Comparison of ENCODE assay signal across 9 mouse cellular contexts in genomic region chr8:94983146-94983545, GRCm38 (mm10). TPM values are rescaled to one million over a fixed set of nuclear protein-coding genes. Genes with fewer than 3 reads are reported as not detected.
DNase-seq lines count a peak whose midpoint lies in the region; ATAC-seq lines count a peak whose summit lies in the region.
"Had no signal": no experiment of that assay in that cellular context is flagged by ENCODE, and none has a peak within 500 bp of the region (broad histone marks: within the 10 kb centered on the region; RNA-seq: fewer than 3 reads in every experiment).

No protein-coding gene starts in this region.

- DNase-seq in kidney, postnatal 14 days = no peak
- DNase-seq in adipocyte (ENCODE audit: low spot score) = peak; percentile 55
- no peak for DNase-seq in midbrain, embryonic 14.5 days
- no peak for DNase-seq in urinary bladder, postnatal 10 days (ENCODE audit: low spot score)
- DNase-seq in urinary bladder, postnatal 4 days (ENCODE audit: low spot score in 2 of 2) = no peak
- DNase-seq: layer of hippocampus, postnatal 36 days had no signal

- no peak overlapping the region for H3K9ac ChIP-seq in kidney, embryonic 15.5 days
- H3K9ac ChIP-seq in hindbrain, embryonic 16.5 days (ENCODE audit: low read depth, low read length) = no peak overlapping the region
- no peak overlapping the region for H3K9ac ChIP-seq in midbrain, embryonic 14.5 days (replicated peaks; ENCODE audit: low read length)
- H3K9ac ChIP-seq: embryonic facial prominence, embryonic 13.5 days had no signal

- no peak overlapping the region for H3K4me3 ChIP-seq in kidney, embryonic 15.5 days (replicated peaks)
- no peak overlapping the region for H3K4me3 ChIP-seq in hindbrain, embryonic 16.5 days (ENCODE audit: low read length)
- H3K4me3 ChIP-seq in midbrain, embryonic 14.5 days (replicated peaks; ENCODE audit: low read depth, low read length) = no peak overlapping the region
- H3K4me3 ChIP-seq: embryonic facial prominence, embryonic 13.5 days had no signal

- 0 out of 2 replicates have a peak, but pooled peaks have one; percentile 15 for ATAC-seq in kidney, embryonic 15.5 days (replicated peaks; ENCODE audit: low FRiP score)
- no peak for ATAC-seq in hindbrain, embryonic 16.5 days
- no peak for ATAC-seq in midbrain, embryonic 14.5 days (ENCODE audit: low FRiP score, low TSS enrichment)

- no peaks in the 10 kb centered on the region for H3K36me3 ChIP-seq in kidney, embryonic 15.5 days
- no peaks in the 10 kb centered on the region for H3K36me3 ChIP-seq in hindbrain, embryonic 16.5 days (ENCODE audit: control insufficient read depth, insufficient read depth, low read length)
- no peaks in the 10 kb centered on the region for H3K36me3 ChIP-seq in midbrain, embryonic 14.5 days (ENCODE audit: control insufficient read depth, insufficient read depth, low read length)
- H3K36me3 ChIP-seq: embryonic facial prominence, embryonic 13.5 days had no signal

- peaks cover 77% of the 10 kb centered on the region for H3K4me1 ChIP-seq in kidney, embryonic 15.5 days
- peaks cover 41% of the 10 kb centered on the region for H3K4me1 ChIP-seq in hindbrain, embryonic 16.5 days (ENCODE audit: control insufficient read depth, insufficient read depth, low read depth, low read length)
- H3K4me1 ChIP-seq in midbrain, embryonic 14.5 days (ENCODE audit: control insufficient read depth, insufficient read depth, low read length) = peaks cover 56% of the 10 kb centered on the region

- no peaks in the 10 kb centered on the region for H3K9me3 ChIP-seq in kidney, embryonic 15.5 days (replicated peaks)
- H3K9me3 ChIP-seq in hindbrain, embryonic 16.5 days (ENCODE audit: control insufficient read depth, low read length) = no peaks in the 10 kb centered on the region
- H3K9me3 ChIP-seq in midbrain, embryonic 14.5 days (ENCODE audit: control insufficient read depth, low read length) = no peaks in the 10 kb centered on the region
- H3K9me3 ChIP-seq: embryonic facial prominence, embryonic 13.5 days had no signal

- peak overlapping the region; percentile 84 for H3K27ac ChIP-seq in kidney, embryonic 15.5 days
- peak overlapping the region; percentile 73; the same call in 1 of the 2 replicates for H3K27ac ChIP-seq in hindbrain, embryonic 16.5 days (ENCODE audit: low read depth, low read length)
- peak overlapping the region; percentile 63; the same call in 1 of the 2 replicates for H3K27ac ChIP-seq in midbrain, embryonic 14.5 days (replicated peaks; ENCODE audit: low read depth, low read length)
- H3K27ac ChIP-seq: embryonic facial prominence, embryonic 13.5 days had no signal

- 12% methylated on average over 5 of the region's 5 CpGs for WGBS in kidney, embryonic 15.5 days
- 14% methylated on average over 5 of the region's 5 CpGs for WGBS in hindbrain, embryonic 16.5 days
- 25% methylated on average over 5 of the region's 5 CpGs for WGBS in midbrain, embryonic 14.5 days

- 0 out of 2 replicates have a peak, but pooled peaks cover 1% of the 10 kb centered on the region for H3K27me3 ChIP-seq in kidney, embryonic 15.5 days
- no peaks in the 10 kb centered on the region for H3K27me3 ChIP-seq in hindbrain, embryonic 16.5 days (replicated peaks; ENCODE audit: control insufficient read depth, insufficient read depth, low read length)
- no peaks in the 10 kb centered on the region for H3K27me3 ChIP-seq in midbrain, embryonic 14.5 days (ENCODE audit: control insufficient read depth, insufficient read depth, low read length)
- H3K27me3 ChIP-seq: embryonic facial prominence, embryonic 13.5 days had no signal

- 0 out of 2 replicates have a peak overlapping the region, but pooled peaks have one; percentile 0 for H3K4me2 ChIP-seq in kidney, embryonic 15.5 days
- H3K4me2 ChIP-seq in hindbrain, embryonic 16.5 days (ENCODE audit: low read length) = no peak overlapping the region; the same call in 1 of the 2 replicates
- H3K4me2 ChIP-seq in midbrain, embryonic 14.5 days (ENCODE audit: low read length) = no peak overlapping the region

RNA-seq across cellular contexts. Expression of gene Adgrg1, which starts 8.6 kb away (rescaled TPM):
- polyA plus RNA-seq in kidney, embryonic 15.5 days (2015; fragmentation: Nextera tagmentation; extraction: Ambion mirVana) = 41.7 and 44.8 TPM in 2 replicates
- 112 and 135 TPM in 2 replicates for polyA plus RNA-seq in hindbrain, embryonic 16.5 days (2015; fragmentation: Nextera tagmentation; extraction: Ambion mirVana)
- 112 and 165 TPM in 2 replicates for polyA plus RNA-seq in midbrain, embryonic 14.5 days (2014; fragmentation: Nextera tagmentation; extraction: Ambion mirVana)

RNA-seq across cellular contexts. Expression of gene Adgrg3, which starts 34.3 kb away (rescaled TPM):
- polyA plus RNA-seq in kidney, embryonic 15.5 days (2015; fragmentation: Nextera tagmentation; extraction: Ambion mirVana) = 4.8 TPM in 2 replicates
- 1.2 and 1.3 TPM in 2 replicates for polyA plus RNA-seq in hindbrain, embryonic 16.5 days (2015; fragmentation: Nextera tagmentation; extraction: Ambion mirVana)
- 0.24 and 1.3 TPM in 2 replicates for polyA plus RNA-seq in midbrain, embryonic 14.5 days (2014; fragmentation: Nextera tagmentation; extraction: Ambion mirVana)

RNA-seq across cellular contexts. Expression of gene Adgrg5, which starts 59.7 kb away (rescaled TPM):
- 0.05 and 0.13 TPM in 2 replicates for polyA plus RNA-seq in kidney, embryonic 15.5 days (2015; fragmentation: Nextera tagmentation; extraction: Ambion mirVana)
- polyA plus RNA-seq in hindbrain, embryonic 16.5 days (2015; fragmentation: Nextera tagmentation; extraction: Ambion mirVana) = 0.05 and 0.09 TPM in 2 replicates
- polyA plus RNA-seq in midbrain, embryonic 14.5 days (2014; fragmentation: Nextera tagmentation; extraction: Ambion mirVana) = 0.12 TPM in 1 of 2 replicates, not detected in the other
